Mouse (Mus musculus) R1 (cell line): ENCODE measurements around the gene Ncam1.

Experiments used
- DNase-seq: peaks from one replicate; pipeline ENCODE4 v3.0.0-alpha.2; 2018; ENCODE audit warnings: low read depth, low spot score

Gene Ncam1

DNA sequence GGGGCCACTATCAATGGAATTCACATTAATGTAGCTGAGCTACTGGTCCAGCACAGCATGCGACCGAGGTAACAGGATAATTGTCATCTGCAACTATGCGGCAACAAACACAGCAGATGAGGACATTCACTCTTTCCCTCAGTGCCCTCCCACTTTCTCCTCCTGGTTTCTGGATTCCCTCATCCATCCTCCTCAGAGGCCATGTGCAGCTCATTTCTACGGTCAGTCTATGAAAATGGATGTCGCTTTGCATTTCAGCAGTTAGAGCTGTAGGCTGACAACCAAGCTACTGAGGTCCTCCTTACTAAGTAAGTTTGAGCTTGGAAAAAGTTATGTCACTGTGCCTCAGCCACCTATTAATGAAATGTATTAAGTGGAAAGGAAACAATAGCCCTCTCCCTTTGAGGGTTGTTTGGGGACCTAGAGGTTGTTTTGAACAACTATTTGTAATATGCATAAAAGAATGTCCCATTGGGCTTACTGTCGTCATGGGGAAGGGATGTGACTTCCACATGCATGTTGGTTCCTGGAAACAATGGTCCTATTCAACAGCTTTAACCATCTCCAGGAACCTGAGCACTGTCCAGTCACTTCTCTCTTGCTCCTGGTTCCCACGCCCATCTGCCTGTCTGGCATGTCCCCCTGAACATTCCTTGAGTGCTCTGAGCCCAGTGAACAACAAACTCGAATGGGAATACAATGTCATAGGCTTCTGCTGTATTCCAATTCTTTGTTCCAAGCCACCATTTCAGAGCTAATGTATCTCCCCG is 122.8 kb downstream of the Ncam1 start:
- DNase-seq, result no peak

DNA sequence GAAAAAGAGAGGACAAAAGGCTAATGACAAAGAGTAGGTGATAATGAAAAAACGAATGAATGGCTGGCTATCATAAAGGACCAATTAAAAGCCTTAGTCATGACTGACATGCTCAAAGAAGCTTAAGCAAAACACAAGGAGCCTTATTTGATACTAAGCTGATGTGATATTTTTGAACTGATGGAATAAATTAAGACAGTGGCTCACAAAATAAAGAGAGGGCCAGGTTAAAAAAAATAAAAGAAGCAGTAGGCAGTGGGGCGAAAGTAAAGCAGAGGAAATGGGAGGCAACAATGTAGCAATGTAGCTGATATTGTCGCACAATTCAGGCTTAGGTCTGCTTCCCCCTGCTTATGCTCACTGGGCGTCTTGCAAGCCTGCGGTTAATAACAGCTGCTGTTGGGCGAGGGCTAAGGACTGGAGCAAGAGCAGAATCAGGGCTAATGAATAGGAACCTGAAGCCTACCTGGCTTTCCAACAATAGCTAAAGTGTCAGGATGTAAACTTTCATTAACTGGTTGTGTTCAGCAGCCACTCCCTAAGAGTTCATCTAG is 126.0 kb downstream of the Ncam1 start:
- no peak for DNase-seq

GRCm38 (mm10) chr9:49667066-49667465 is 131.7 kb downstream of the Ncam1 start:
- peak; percentile 49 for DNase-seq

GRCm38 (mm10) chr9:49665361-49665760 is 133.4 kb downstream of the Ncam1 start:
- peak; percentile 7 for DNase-seq

DNA sequence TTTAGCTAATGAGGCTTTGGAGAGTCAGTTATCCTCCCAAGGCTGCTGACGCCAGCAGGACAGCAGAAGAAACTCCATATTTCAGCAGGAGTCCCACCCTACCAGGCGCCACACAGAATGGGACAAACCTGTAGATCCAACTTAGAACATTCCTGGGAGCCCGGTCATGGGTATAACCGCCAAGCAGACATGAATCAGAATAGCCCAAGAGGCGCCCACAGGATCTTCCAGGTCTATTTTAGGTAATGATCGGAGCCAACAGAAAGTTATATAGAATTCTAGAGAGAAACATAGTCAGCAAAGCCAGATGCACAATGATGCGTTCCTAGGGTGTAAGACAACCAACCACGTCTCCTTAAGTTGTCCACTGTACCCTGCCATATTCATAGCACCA is 134.8 kb downstream of the Ncam1 start:
- no peak for DNase-seq

- peak; percentile 70 for DNase-seq
Measured at GRCm38 (mm10) chr9:49662958-49663926, 135.5 kb downstream of the Ncam1 start.

GRCm38 (mm10) chr9:49661480-49661879 is 137.2 kb downstream of the Ncam1 start:
- no peak for DNase-seq

- DNase-seq, result peak; percentile 78
Measured at GRCm38 (mm10) chr9:49658381-49658856, 140.3 kb downstream of the Ncam1 start.

GRCm38 (mm10) chr9:49654470-49654869 is 144.3 kb downstream of the Ncam1 start:
- peak; percentile 7 for DNase-seq

- DNase-seq, result peak; percentile 48
Measured at GRCm38 (mm10) chr9:49653478-49654245, 145.1 kb downstream of the Ncam1 start.

GRCm38 (mm10) chr9:49644296-49644695 is 154.4 kb downstream of the Ncam1 start:
- DNase-seq, result no peak

DNA sequence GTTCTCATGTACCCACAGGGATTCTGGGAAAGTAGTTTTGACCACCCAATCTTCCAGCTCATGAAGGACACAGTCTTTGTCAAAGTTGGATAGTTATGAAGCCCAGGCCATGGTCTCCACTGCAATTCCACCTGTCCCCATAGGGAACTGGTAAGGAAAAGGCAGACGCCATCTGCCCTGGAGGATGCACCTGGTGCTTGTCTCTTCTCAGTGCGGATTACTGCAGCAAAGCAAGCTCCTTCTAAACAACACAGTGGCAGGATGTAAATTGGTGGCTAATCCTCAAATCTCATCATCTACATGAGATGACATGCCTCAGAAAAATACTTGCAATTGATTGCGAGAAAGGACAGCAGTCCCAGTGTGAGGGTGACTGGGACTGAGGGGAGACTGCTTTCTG is 158.0 kb downstream of the Ncam1 start:
- DNase-seq, result no peak

DNA sequence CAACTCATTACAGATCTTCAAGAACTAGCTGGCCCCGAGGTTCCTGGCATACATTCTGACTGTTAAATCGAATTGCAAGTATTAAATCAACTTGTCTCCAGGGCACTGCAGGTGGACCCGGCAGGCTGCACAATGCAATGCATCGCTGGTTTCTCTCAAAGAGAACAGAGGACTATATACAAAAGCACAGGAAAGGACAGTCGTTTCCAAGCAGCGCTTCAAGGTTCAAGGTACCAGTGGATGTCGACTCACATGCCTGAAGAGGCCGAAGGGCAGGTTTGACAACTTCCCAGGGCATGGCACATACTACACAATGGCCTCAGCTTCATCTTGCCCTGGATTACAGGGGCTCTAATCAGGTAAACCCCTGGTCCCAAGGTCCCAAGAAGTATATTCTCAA is 158.6 kb downstream of the Ncam1 start:
- DNase-seq, result no peak

GRCm38 (mm10) chr9:49637955-49638354 is 160.8 kb downstream of the Ncam1 start:
- DNase-seq, result no peak

DNA sequence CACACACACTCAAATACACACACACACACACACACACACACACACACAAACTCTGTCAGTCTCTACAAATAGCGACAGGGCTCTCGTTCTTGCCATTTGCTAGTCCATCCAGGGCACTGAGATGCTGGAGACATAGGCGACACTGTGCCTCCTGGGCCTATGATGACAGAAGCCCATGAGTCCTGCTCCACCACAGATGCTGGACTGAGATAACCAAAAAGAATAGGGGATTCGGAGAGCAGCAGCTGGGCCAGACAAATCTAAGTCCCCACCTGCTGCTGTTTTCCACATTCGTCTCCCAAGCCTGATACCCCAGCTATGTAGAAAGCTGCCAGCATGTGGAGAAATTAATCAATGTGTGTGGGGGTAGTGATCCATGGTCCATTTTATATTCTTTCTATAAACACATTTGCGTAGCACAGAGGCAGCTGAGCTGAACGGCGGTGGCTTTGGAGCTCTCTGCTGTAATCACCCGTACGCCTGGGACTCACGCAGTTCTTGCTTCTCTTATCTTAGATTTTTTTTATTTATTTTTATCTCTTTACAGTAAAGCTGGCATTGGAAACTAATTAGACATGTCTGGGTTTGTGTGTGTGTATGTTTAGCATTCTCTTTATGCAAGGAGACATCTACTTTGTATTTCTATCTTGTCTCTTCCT is 162.9 kb downstream of the Ncam1 start:
- DNase-seq, result no peak

- DNase-seq, result no peak
Measured at GRCm38 (mm10) chr9:49632591-49632990, 166.1 kb downstream of the Ncam1 start.

DNA sequence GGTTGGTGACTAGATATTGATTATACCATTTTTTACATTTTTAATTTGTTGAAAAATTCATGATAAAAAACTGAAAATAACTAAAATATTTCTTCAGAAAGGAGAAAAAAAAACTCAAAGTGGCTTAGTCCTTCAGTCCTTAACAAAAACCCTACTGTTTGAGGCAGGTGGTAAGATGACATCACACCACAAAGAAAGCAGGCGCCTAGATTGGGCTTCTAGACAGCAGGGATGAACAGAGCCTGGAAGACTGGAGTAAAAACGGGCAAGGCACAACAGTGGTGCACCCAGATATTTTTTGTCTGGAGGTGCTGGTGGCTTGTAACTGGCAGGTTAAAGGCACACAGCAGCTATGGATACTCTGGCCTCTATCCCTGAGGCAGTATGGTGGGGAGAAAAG is 168.4 kb downstream of the Ncam1 start:
- DNase-seq, result no peak

GRCm38 (mm10) chr9:49624910-49625309 is 173.8 kb downstream of the Ncam1 start:
- DNase-seq, result no peak

GRCm38 (mm10) chr9:49623934-49624505 is 174.7 kb downstream of the Ncam1 start:
- DNase-seq, result no peak

DNA sequence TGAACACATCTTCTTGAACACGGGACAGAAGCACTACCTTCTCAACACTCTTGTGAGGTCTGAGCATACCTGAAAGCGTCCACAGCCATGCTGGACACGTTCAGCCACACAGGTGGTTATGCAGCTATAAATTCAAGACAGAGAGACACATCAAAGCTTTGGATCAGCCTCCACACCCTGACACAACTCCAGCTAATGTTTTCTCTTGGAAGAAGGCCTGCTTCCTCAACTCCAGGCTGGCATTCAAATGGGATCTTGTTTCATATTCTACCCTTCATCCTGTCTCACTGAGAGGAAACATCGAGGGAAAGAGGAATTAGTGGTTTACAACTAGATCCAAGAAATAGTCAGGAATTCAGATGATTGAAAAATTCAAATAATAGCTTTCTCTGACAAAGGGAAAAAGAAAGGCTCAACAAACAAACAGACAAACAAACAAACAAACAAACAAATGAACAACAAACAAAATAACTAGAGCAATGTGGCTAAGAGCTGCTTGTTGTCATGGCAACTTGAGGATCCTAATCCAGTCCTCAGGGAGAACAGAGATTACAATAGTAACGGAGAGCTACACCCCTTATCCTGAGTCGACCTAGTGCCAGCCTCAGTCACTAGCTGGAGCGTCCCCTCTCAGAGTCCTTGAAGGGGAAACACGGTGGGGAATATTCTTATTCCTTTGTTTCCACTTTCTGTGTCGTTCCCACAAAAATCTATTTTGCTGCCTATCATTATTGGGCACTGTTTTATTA is 175.6 kb downstream of the Ncam1 start:
- peak; percentile 8 for DNase-seq
